Mouse (Mus musculus) embryo, embryonic 11 days (tissue): Measurements from ENCODE around the gene Pf4.
"Not testable (repeated sequence)": the region's sequence is repeated elsewhere in the genome, so short reads cannot be mapped to it uniquely, and the experiment has no call there.

ENCODE experiments used
- DNase-seq: peaks from one replicate; pipeline ENCODE4 v3.0.0-alpha.2; 2015

Gene Pf4

DNA sequence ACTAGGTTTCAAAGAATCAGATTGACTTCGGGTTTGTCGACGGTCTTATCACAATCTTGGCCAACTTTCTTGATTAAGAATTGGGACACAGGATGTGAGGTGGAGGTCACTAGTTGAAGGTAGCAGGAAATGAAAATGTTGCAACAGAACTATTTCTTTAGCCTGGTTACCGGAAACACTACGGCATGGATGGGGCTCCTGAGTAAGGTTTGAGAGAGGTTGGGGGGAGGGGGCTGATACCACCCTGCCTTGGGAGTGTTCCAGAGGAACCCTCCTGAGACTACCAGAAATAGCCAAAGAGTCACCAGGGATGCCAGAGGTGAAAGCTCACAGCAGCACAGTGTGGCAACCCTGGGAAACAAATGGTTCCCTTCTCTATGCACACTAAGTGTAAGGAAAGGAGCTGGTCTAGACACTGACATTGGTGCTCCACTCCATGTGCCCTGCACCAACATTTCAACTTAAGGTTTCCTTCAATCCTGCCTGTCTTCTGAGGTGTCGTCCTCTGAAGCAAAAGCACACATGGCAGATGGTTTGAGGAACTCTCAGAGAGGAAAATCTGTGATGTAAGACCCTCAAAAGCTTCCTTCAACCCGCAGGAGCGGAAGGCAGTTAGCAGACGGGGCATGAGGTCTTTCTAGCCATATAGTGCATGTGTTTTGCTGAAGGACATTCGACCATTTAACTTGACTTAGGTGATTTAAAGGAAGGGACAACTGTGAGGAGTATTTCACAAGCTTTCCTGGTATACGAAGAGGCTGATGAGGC, 17.3 kb downstream of the Pf4 start:
- no peak for DNase-seq

DNA sequence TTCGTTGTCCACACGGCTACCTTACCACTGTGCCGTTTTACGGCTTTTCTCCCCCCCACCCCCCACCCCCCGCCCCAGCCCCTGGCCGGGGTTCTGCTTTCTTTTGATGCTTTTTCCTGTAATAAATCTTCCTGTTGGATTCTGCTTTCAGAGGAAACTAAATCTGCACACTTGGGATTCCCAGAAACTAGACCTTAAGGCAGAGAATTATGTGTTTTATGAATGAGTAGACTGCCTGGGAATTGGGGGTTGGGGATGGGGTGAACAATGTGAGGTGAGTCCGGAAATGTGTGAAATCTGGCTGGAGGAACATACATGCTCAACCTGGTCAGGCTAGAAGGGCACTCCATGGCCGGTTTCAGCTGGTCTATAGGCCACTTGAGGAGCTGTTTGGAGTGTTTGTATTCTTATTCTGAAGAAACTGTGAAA, 17.9 kb downstream of the Pf4 start:
- peak; percentile 33 for DNase-seq

DNA sequence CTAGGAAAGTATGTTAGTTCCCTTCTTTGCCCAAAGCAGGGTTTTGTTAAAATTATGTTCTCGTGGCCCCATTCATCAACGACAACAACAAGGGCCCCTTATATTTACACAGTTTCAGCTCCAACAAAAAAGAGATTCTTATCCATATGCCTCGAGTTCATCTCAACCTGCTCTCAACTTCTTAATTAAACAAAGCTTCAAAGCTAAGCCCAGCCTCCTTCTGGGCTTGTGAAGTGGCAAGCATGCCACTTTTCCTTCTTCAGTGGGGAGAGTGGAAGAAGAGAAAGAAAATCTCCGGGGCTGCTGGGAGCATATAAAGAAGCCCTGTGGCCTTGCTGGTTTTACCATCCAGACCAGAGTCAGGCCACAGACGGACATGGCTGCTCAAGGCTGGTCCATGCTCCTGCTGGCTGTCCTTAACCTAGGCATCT, 22.0 kb downstream of the Pf4 start, which contains the start of gene Cxcl15:
Cxcl15 (plus strand) TSS at position 340 of the 431 bp plus-strand sequence.
- no peak for DNase-seq

DNA sequence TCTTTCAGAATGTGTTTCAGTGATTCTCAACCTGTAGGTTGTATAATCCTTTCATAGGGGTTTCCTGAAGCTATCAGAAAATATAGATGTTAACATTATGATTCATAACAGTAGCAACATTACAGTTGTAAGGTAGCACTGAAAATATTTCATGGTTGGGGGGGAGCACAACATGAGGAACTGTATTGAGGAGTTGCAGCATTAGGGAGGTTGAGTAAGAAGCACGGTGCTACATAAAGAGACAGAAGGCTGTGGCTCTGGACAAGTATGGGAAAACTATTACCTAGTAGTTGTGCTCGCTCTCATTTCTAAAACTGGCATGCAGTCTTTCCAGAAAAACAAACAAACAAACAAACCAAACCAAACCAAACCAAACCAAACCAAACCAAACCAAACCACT, 23.2 kb downstream of the Pf4 start:
- not testable (repeated sequence) for DNase-seq

DNA sequence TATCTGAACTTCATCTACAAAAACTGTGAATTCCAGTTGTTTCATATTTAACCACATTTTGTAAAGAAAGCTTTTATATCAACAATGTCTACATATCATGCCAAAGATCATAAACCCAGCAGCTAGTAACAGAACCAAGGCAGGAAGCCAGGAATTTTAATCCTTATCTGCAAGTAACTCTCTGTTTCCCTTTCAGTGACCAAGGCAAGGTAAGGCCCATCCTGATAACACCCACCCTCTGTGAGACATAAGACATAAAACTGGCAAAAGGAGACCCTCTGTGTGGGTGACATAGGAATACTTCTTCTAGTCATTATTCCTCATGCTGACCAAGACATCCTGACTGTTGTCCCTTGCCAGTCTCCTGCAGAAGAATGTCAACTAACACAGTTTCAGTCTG, 32.3 kb downstream of the Pf4 start:
- no peak for DNase-seq

DNA sequence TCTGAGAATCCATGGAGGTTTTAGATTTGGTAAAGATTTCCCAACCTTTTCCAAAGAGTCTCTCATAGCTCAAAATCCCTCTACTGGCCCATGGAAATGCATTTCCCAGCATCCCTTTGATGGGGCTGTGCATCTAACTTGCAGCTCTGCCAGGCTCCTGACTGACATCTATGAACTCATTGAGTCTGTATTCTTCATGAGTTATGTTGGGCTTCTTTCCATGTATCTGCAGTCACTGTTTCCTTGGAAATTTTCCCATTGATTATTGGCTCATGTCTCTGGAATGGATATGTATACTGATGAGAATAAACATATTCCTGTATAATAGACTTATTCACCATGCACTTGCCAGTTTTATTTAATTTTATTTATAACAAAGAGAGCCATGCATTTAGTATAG, 33.8 kb downstream of the Pf4 start:
- DNase-seq: no peak

DNA sequence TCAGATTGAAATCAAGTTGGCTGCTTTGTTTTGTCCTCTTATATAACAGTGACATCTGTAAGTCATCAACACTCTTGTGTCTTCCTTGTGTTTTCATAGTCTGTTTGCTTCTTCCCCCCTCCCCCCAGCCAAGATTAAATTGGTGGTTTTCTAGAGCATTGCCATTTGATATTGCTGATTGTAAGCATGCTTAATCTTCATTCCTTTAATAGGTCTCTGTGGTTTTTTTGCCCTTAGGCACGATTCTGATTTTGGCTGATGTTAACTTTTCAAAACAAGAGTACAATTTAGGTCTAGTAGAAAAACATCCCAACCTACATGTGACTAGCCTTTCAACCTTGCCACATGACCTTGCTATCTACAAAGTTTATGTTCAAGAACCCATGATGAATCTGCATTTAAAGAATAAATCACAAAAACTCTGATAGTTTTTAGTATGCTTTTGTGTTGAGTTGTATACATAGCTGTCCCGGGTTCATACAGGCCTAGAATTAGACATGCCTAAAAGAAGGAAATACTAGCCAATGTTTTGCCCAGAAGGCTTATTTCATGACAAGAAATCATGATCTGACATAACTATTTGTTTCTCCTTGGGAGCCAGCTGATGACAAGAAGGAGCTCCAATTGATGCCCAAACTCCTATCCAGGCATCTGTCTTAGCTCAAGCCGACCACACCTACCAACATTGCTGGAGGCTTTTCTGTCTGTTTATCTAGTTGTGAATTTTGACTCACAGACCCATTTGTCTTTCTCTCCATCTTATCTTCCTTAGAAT, 35.1 kb downstream of the Pf4 start:
- no peak for DNase-seq

DNA sequence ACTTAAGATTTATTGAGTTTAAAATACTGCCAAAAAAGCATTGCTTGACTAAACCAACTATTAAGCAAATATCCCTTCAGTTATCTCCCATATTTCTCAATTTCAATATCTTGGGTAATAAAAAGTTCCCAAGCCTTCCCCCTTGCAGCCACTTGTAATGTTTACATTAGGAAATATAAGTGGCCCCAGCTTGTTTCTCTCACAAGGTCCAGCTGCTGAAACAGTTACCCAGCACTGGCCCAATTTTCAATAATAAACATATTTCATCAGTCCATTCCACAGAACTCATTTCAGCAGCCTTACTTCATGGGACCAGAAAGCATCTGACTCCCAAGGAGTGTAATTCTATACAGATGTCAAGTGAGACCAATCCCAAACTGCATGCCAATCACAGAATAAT, 47.5 kb downstream of the Pf4 start:
- DNase-seq: no peak
